Mouse (Mus musculus): ENCODE data around the gene Sh3bp4.

GRCm38 (mm10) chr1:89049506-89049905, 20.7 kb upstream of the Sh3bp4 start:
- TF ChIP-seq CTCF (conservative IDR thresholded peaks at IDR 0.05 in 1 of 2, IDR thresholded peaks at IDR 0.05 in 1 of 2; ENCODE audit: low read depth in 2 of 2, low read length in 2 of 2) (no peak), MYC (IDR thresholded peaks at IDR 0.05; ENCODE audit: low read depth, low read length) (no peak), EP300 (IDR thresholded peaks at IDR 0.05; ENCODE audit: low read length) (no peak), MAX (IDR thresholded peaks at IDR 0.05; ENCODE audit: low read length) (no peak), POLR2A (IDR thresholded peaks at IDR 0.05; ENCODE audit: low read depth, low read length) (no peak), ZNF384 (IDR thresholded peaks at IDR 0.05; ENCODE audit: low read depth, low read length) (no peak)
